Mouse (Mus musculus) natural killer cell, adult 2 months (primary cell): ENCODE data around the gene Prmt7.
A peak's percentile ranks its signal among the peaks of the same experiment; 100 is the strongest.

Experiments
- DNase-seq, 2 experiments: peaks; one replicate each; pipeline ENCODE4 v3.0.0; 2022; ENCODE audit warnings: low spot score in 2 of 2

The Prmt7 gene

DNA sequence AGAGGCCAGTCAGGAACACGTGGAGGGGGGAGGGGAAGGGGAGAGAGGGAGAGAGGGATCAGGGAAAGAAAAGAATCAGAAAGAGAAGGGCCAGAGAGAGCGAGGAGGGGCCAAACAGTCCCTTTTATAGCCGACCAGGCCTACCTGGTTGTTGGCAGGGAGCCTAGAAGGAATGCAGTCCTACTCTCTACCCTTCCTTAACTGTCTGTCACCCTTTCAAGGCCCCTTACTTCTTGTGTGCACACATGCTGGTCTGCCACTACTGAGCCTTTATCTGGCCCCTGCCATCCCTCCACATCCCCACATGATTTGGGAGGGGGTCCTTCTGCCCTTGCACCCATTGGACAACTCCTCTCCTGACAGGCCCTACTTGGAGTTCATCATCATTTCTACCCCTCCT is 78.0 kb downstream of the Prmt7 start:
- DNase-seq: no peak

- no peak for DNase-seq
Observed at GRCm38 (mm10) chr8:106289464-106289863, 78.7 kb downstream of the Prmt7 start.

DNA sequence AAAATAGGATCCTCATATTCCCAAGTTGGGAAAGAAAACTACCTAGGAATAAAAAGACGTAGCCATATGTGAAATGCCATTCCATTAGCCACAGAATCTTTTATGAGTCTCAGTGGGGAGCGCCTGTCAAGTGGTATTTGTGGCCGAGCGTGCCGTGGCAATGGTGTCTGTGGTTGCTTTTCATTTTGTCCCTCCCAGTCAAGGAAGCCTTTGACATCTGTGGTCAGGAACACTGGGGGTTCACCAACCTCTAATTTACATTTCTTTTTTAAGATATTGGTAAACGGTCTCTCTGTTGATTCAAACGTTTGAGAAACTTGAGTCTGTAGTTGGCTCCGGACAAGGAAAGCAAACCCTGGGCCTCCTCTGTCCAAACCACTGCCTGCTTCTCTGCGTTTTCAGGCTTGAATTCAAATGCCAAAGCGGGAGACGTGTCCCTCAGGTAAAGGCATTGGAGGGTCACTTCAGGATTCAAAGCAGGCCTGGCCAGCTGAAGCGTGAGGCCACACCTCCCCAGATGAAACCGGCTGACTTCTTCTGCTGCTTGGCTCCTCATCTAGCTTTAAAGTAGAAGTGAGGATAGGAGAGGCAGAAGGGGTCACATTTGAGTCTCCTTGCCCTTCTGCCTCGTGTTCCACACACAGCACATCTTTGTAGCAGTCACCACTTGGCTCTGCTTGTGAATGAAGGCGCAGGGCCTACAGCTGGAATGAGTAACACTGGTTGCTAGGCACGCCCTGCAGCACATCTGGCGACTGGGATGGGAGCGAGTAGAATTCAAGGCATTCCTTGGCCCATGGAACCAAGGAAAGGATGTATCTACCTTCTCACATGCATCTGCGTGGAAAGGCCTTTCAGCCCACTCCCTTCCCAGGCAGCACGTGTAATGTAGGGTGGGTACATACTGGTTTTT is 82.0 kb downstream of the Prmt7 start:
- DNase-seq: peak; percentile 14 to 19

- no peak for DNase-seq
Observed at GRCm38 (mm10) chr8:106298261-106298660, 87.5 kb downstream of the Prmt7 start.

DNA sequence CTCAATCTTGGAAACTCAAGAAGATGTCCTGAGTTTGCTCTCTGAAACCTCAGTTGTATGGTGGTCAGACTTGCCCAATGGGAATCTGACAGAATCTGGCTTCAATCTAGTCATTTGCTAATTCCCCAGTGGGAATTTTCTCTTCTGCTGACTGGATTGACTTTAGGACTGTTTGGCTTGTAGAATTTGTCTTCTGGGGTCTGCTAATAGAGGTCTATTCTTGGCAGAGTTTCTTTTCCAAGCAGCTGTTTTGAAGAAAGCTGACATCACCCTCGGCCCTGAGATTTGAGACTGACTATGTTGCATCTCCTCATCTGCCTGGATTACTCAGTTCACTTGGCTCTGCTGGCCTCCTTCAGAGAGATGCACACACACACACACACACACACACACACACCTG is 88.1 kb downstream of the Prmt7 start:
- no peak for DNase-seq

- no peak for DNase-seq
Observed at GRCm38 (mm10) chr8:106299686-106300085, 89.0 kb downstream of the Prmt7 start.

GRCm38 (mm10) chr8:106300739-106301715 is 90.3 kb downstream of the Prmt7 start:
- no peak for DNase-seq
